Mouse (Mus musculus) forebrain, embryonic 16.5 days (tissue): ENCODE data around the gene BC025920. TPM values are rescaled to one million over a fixed set of nuclear protein-coding genes. Genes with fewer than 3 reads are reported as not detected.

ENCODE experiments used
- ATAC-seq: fragments of 200-750 bp; cut with Nextera tagmentation; 2 replicates; pipeline ENCODE4 v1.8.0; 2017; ENCODE audit warnings: mild to moderate bottlenecking, moderate library complexity
- H3K27ac ChIP-seq: fragments of 300-500 bp; sonication (generic); 2 replicates; pipeline ENCODE4 v1.5.1; 2014; ENCODE audit warnings: low read length, control low read depth
- H3K27me3 ChIP-seq: fragments of 300-500 bp; sonication (generic); replicated peaks from 2 replicates; pipeline ENCODE4 v1.6.1; 2014; ENCODE audit warnings: low read length; ENCODE audit not compliant: control insufficient read depth, insufficient read depth
- H3K36me3 ChIP-seq: fragments of 300-500 bp; sonication (generic); 2 replicates; pipeline ENCODE4 v1.6.1; 2014; ENCODE audit not compliant: control insufficient read depth, insufficient read depth
- H3K4me1 ChIP-seq: fragments of 300-500 bp; sonication (generic); replicated peaks from 2 replicates; pipeline ENCODE4 v1.6.1; 2014; ENCODE audit warnings: low read length; ENCODE audit not compliant: control insufficient read depth, insufficient read depth
- H3K4me2 ChIP-seq: fragments of 300-500 bp; sonication (generic); 2 replicates; pipeline ENCODE4 v1.6.1; 2014; ENCODE audit warnings: mild to moderate bottlenecking, low read length, control low read depth
- H3K4me3 ChIP-seq: fragments of 300-500 bp; sonication (generic); replicated peaks from 2 replicates; pipeline ENCODE4 v1.5.1; 2014; ENCODE audit warnings: mild to moderate bottlenecking, low read length, control low read depth
- H3K9ac ChIP-seq: fragments of 300-500 bp; sonication (generic); replicated peaks from 2 replicates; pipeline ENCODE4 v1.6.1; 2014; ENCODE audit warnings: low read depth, low read length, control low read depth
- H3K9me3 ChIP-seq: fragments of 300-500 bp; sonication (generic); 2 replicates; pipeline ENCODE4 v1.6.1; 2016; ENCODE audit warnings: low read length; ENCODE audit not compliant: control insufficient read depth
- WGBS: fragments of 180-500 bp; shearing (Covaris S2); extraction: QIAGEN DNeasy Blood & Tissue Kit; methylation state at CpG from one replicate; pipeline ENCODE4 v1.1.7; 2014; 5-methylcytosine and 5-hydroxymethylcytosine counted together
- polyA plus RNA-seq: library from polyadenylated mRNA; unstranded; fragments of >200 nt; fragmentation: Nextera tagmentation; extraction: Ambion mirVana; gene quantifications from 2 replicates; pipeline ENCODE4 v1.2.1, GENCODE M21; 2015

The BC025920 gene
- polyA plus RNA-seq, 1 experiment from 2014 or later, result 2.7 TPM

- H3K9me3 ChIP-seq, result no peaks in the 10 kb centered on the region
- no peak overlapping the region; the same call in 1 of the 2 replicates for H3K9ac ChIP-seq
- no peak overlapping the region for H3K27ac ChIP-seq
- peak overlapping the region; percentile 19 for H3K4me3 ChIP-seq
- peak overlapping the region; percentile 82 for H3K4me2 ChIP-seq
- peaks cover 39% of the 10 kb centered on the region for H3K27me3 ChIP-seq
- no peaks in the 10 kb centered on the region for H3K36me3 ChIP-seq
- WGBS, result 4% methylated on average over 9 of the region's 9 CpGs
- peaks cover 50% of the 10 kb centered on the region for H3K4me1 ChIP-seq
- ATAC-seq, result no peak
Observed at GRCm38 (mm10) chr10:81572133-81572671, 33.9 kb upstream of the BC025920 start.

- peaks cover 50% of the 10 kb centered on the region for H3K4me1 ChIP-seq
- no peak overlapping the region for H3K4me3 ChIP-seq
- no peak overlapping the region for H3K4me2 ChIP-seq
- peaks cover 35% of the 10 kb centered on the region for H3K27me3 ChIP-seq
- ATAC-seq, result no peak
- WGBS, result 10% methylated on average over 9 of the region's 9 CpGs
- no peak overlapping the region for H3K27ac ChIP-seq
- no peaks in the 10 kb centered on the region for H3K9me3 ChIP-seq
- H3K9ac ChIP-seq, result no peak overlapping the region
- no peaks in the 10 kb centered on the region for H3K36me3 ChIP-seq
Observed at GRCm38 (mm10) chr10:81572975-81573374, 33.1 kb upstream of the BC025920 start.

GRCm38 (mm10) chr10:81574081-81575056 is 31.7 kb upstream of the BC025920 start, which contains the start of gene Tle2:
TSS of gene Tle2 (plus strand) at chr10:81574561.
- Histone ChIP-seq H3K4me1 (peaks cover 40% of the 10 kb centered on the region), H3K4me3 (peak within 1 kb of the TSS; percentile 71), H3K27me3 (peaks cover 35% of the 10 kb centered on the region), H3K9ac (peak within 1 kb of the TSS; percentile 71), H3K27ac (no peak within 1 kb of the TSS; the same call in 1 of the 2 replicates), H3K9me3 (no peaks in the 10 kb centered on the region), H3K36me3 (no peaks in the 10 kb centered on the region), H3K4me2 (peak within 1 kb of the TSS; percentile 71)
- 16% methylated on average over 10 of the region's 10 CpGs for WGBS
- no peak for ATAC-seq

GRCm38 (mm10) chr10:81575208-81575631 is 30.9 kb upstream of the BC025920 start:
- Histone ChIP-seq H3K9ac (peak overlapping the region; percentile 71), H3K4me1 (peaks cover 33% of the 10 kb centered on the region), H3K27me3 (peaks cover 35% of the 10 kb centered on the region), H3K27ac (no peak overlapping the region; the same call in 1 of the 2 replicates), H3K4me3 (peak overlapping the region; percentile 71), H3K9me3 (no peaks in the 10 kb centered on the region), H3K36me3 (no peaks in the 10 kb centered on the region), H3K4me2 (peak overlapping the region; percentile 71)
- WGBS, result 0% methylated on average over 30 of the region's 30 CpGs
- no peak for ATAC-seq

- Histone ChIP-seq H3K9ac (peak overlapping the region; percentile 71), H3K36me3 (no peaks in the 10 kb centered on the region), H3K27me3 (peaks cover 40% of the 10 kb centered on the region), H3K4me2 (peak overlapping the region; percentile 71), H3K4me3 (peak overlapping the region; percentile 71), H3K9me3 (no peaks in the 10 kb centered on the region), H3K4me1 (peaks cover 28% of the 10 kb centered on the region), H3K27ac (no peak overlapping the region; the same call in 1 of the 2 replicates)
- 5% methylated on average over 6 of the region's 6 CpGs for WGBS
- ATAC-seq, result no peak
Observed at GRCm38 (mm10) chr10:81575695-81576094, 30.4 kb upstream of the BC025920 start.

GRCm38 (mm10) chr10:81579967-81580366 is 26.1 kb upstream of the BC025920 start:
- ATAC-seq, result no peak
- no peaks in the 10 kb centered on the region for H3K36me3 ChIP-seq
- H3K4me2 ChIP-seq, result no peak overlapping the region
- peaks cover 23% of the 10 kb centered on the region for H3K27me3 ChIP-seq
- H3K4me3 ChIP-seq, result no peak overlapping the region
- H3K9me3 ChIP-seq, result no peaks in the 10 kb centered on the region
- WGBS, result 66% methylated on average over 4 of the region's 4 CpGs
- peaks cover 7% of the 10 kb centered on the region for H3K4me1 ChIP-seq
- no peak overlapping the region; the same call in 1 of the 2 replicates for H3K9ac ChIP-seq
- no peak overlapping the region for H3K27ac ChIP-seq

GRCm38 (mm10) chr10:81580441-81581070 is 25.5 kb upstream of the BC025920 start:
- Histone ChIP-seq H3K4me2 (no peak overlapping the region), H3K4me3 (no peak overlapping the region), H3K36me3 (no peaks in the 10 kb centered on the region), H3K27ac (no peak overlapping the region), H3K27me3 (peaks cover 23% of the 10 kb centered on the region), H3K4me1 (peaks cover 4% of the 10 kb centered on the region), H3K9me3 (no peaks in the 10 kb centered on the region), H3K9ac (no peak overlapping the region; the same call in 1 of the 2 replicates)
- ATAC-seq, result no peak
- 64% methylated on average over 25 of the region's 25 CpGs for WGBS

- H3K27me3 ChIP-seq, result peaks cover 16% of the 10 kb centered on the region
- no peak overlapping the region for H3K4me3 ChIP-seq
- no peak overlapping the region for H3K27ac ChIP-seq
- 44% methylated on average over 6 of the region's 6 CpGs for WGBS
- no peak overlapping the region for H3K9ac ChIP-seq
- H3K9me3 ChIP-seq, result no peaks in the 10 kb centered on the region
- no peaks in the 10 kb centered on the region for H3K4me1 ChIP-seq
- no peak for ATAC-seq
- no peaks in the 10 kb centered on the region for H3K36me3 ChIP-seq
- H3K4me2 ChIP-seq, result no peak overlapping the region
Observed at GRCm38 (mm10) chr10:81583347-81583746, 22.7 kb upstream of the BC025920 start.

- no peak overlapping the region for H3K9ac ChIP-seq
- H3K27ac ChIP-seq, result no peak overlapping the region
- H3K4me2 ChIP-seq, result no peak overlapping the region
- no peaks in the 10 kb centered on the region for H3K36me3 ChIP-seq
- ATAC-seq, result no peak
- H3K4me1 ChIP-seq, result no peaks in the 10 kb centered on the region
- no peaks in the 10 kb centered on the region for H3K9me3 ChIP-seq
- H3K4me3 ChIP-seq, result no peak overlapping the region
- WGBS, result 66% methylated on average over 7 of the region's 7 CpGs
- H3K27me3 ChIP-seq, result peaks cover 9% of the 10 kb centered on the region
Observed at GRCm38 (mm10) chr10:81588739-81589138, 17.3 kb upstream of the BC025920 start.
